Mouse (Mus musculus) liver, postnatal 0 days (tissue): ENCODE measurements around the gene Srrt.

Source experiments
- CTCF ChIP-seq: sonication (generic); IDR thresholded peaks from 2 replicates; pipeline ENCODE4 v1.5.1; 2016; ENCODE audit warnings: antibody characterized with exemption, low read depth
- EP300 ChIP-seq: IDR thresholded peaks from 2 replicates; pipeline ENCODE4 v1.6.1; 2016; ENCODE audit warnings: antibody characterized with exemption, low read depth, mild to moderate bottlenecking

DNA sequence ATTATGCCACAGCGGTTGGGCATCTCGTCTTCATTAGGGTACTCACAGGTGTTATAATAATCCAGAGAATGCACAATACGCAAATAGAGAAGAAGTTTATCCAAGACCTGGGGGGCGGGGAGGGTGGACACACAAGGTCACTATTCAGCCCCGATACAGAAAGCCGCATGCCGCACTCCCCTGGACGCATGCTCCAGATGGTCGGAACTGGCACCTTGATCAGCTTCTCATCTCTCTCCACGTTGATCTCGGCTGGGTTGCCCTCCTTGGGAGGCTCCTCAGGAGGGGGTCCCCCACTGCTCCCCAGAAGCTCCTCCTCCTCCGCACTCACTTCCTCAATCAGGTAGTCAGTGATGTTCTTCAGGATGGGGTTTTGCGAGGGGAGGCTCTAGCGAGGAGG lies 10.3 kb downstream of the Srrt start:
- TF ChIP-seq CTCF: no peak
- no peak for TF ChIP-seq EP300
